Mouse (Mus musculus): ENCODE measurements around the gene Lman1l. TPM values are rescaled to one million over a fixed set of nuclear protein-coding genes. Genes with fewer than 3 reads are reported as not detected.

Gene Lman1l
- polyA plus RNA-seq, 1 experiment from 2014 or later: not detected

GRCm38 (mm10) chr9:57659774-57660173, 39.2 kb upstream of the Lman1l start:
- H3K4me1 ChIP-seq (ENCODE audit: control insufficient read depth, insufficient read depth, low read length): no peaks in the 10 kb centered on the region
- H3K9ac ChIP-seq (replicated peaks; ENCODE audit: low read length): no peak overlapping the region
- DNase-seq: peak; percentile 83
- no peak overlapping the region for H3K27ac ChIP-seq (replicated peaks; ENCODE audit: low read depth, low read length)
- no peak for ATAC-seq (ENCODE audit: low FRiP score, low TSS enrichment)
- no peak overlapping the region for H3K4me3 ChIP-seq (replicated peaks; ENCODE audit: low read depth, low read length)
- no peaks in the 10 kb centered on the region for H3K9me3 ChIP-seq (ENCODE audit: control insufficient read depth, low read length)
- H3K4me2 ChIP-seq (ENCODE audit: low read length): no peak overlapping the region
- H3K27me3 ChIP-seq (ENCODE audit: control insufficient read depth, insufficient read depth, low read length): 0 out of 2 replicates have a peak, but pooled peaks cover 2% of the 10 kb centered on the region
- WGBS: 25% methylated on average over 4 of the region's 4 CpGs
- no peaks in the 10 kb centered on the region for H3K36me3 ChIP-seq (ENCODE audit: control insufficient read depth, insufficient read depth, low read length)

- 87% methylated on average over 4 of the region's 4 CpGs for WGBS
- Histone ChIP-seq H3K36me3 (ENCODE audit: control insufficient read depth, insufficient read depth, low read length) (no peaks in the 10 kb centered on the region), H3K9me3 (ENCODE audit: control insufficient read depth, low read length) (no peaks in the 10 kb centered on the region), H3K4me1 (ENCODE audit: control insufficient read depth, insufficient read depth, low read length) (no peaks in the 10 kb centered on the region), H3K27ac (replicated peaks; ENCODE audit: low read depth, low read length) (no peak overlapping the region), H3K27me3 (ENCODE audit: control insufficient read depth, insufficient read depth, low read length) (0 out of 2 replicates have a peak, but pooled peaks cover 5% of the 10 kb centered on the region), H3K4me2 (ENCODE audit: low read length) (no peak overlapping the region), H3K4me3 (replicated peaks; ENCODE audit: low read depth, low read length) (no peak overlapping the region), H3K9ac (replicated peaks; ENCODE audit: low read length) (no peak overlapping the region)
- ATAC-seq (ENCODE audit: low FRiP score, low TSS enrichment) (no peak), DNase-seq (no peak)
Measured at GRCm38 (mm10) chr9:57658970-57659369, 38.4 kb upstream of the Lman1l start.

- H3K9ac ChIP-seq (replicated peaks; ENCODE audit: low read length): no peak overlapping the region
- no peak for DNase-seq
- H3K27ac ChIP-seq (replicated peaks; ENCODE audit: low read depth, low read length): no peak overlapping the region
- ATAC-seq (ENCODE audit: low FRiP score, low TSS enrichment): no peak
- no peak overlapping the region for H3K4me2 ChIP-seq (ENCODE audit: low read length)
- H3K4me1 ChIP-seq (ENCODE audit: control insufficient read depth, insufficient read depth, low read length): peaks cover 2% of the 10 kb centered on the region; the same call in 1 of the 2 replicates
- no peaks in the 10 kb centered on the region for H3K9me3 ChIP-seq (ENCODE audit: control insufficient read depth, low read length)
- no peaks in the 10 kb centered on the region for H3K36me3 ChIP-seq (ENCODE audit: control insufficient read depth, insufficient read depth, low read length)
- 0 out of 2 replicates have a peak, but pooled peaks cover 5% of the 10 kb centered on the region for H3K27me3 ChIP-seq (ENCODE audit: control insufficient read depth, insufficient read depth, low read length)
- 58% methylated on average over 4 of the region's 4 CpGs for WGBS
- H3K4me3 ChIP-seq (replicated peaks; ENCODE audit: low read depth, low read length): no peak overlapping the region
Measured at GRCm38 (mm10) chr9:57657843-57658242, 37.3 kb upstream of the Lman1l start.

GRCm38 (mm10) chr9:57656631-57657350, 36.2 kb upstream of the Lman1l start:
- Histone ChIP-seq H3K4me3 (replicated peaks; ENCODE audit: low read depth, low read length) (no peak overlapping the region), H3K9ac (replicated peaks; ENCODE audit: low read length) (no peak overlapping the region), H3K27me3 (ENCODE audit: control insufficient read depth, insufficient read depth, low read length) (0 out of 2 replicates have a peak, but pooled peaks cover 5% of the 10 kb centered on the region), H3K4me1 (ENCODE audit: control insufficient read depth, insufficient read depth, low read length) (peaks cover 5% of the 10 kb centered on the region; the same call in 1 of the 2 replicates), H3K27ac (replicated peaks; ENCODE audit: low read depth, low read length) (no peak overlapping the region), H3K9me3 (ENCODE audit: control insufficient read depth, low read length) (no peaks in the 10 kb centered on the region), H3K36me3 (ENCODE audit: control insufficient read depth, insufficient read depth, low read length) (no peaks in the 10 kb centered on the region), H3K4me2 (ENCODE audit: low read length) (no peak overlapping the region)
- no peak for ATAC-seq (ENCODE audit: low FRiP score, low TSS enrichment)
- 88% methylated on average over 19 of the region's 19 CpGs for WGBS
- no peak for DNase-seq

GRCm38 (mm10) chr9:57655749-57656148, 35.2 kb upstream of the Lman1l start:
- 0 out of 2 replicates have a peak, but pooled peaks cover 5% of the 10 kb centered on the region for H3K27me3 ChIP-seq (ENCODE audit: control insufficient read depth, insufficient read depth, low read length)
- WGBS: 1% methylated on average over 11 of the region's 11 CpGs
- H3K36me3 ChIP-seq (ENCODE audit: control insufficient read depth, insufficient read depth, low read length): no peaks in the 10 kb centered on the region
- H3K9me3 ChIP-seq (ENCODE audit: control insufficient read depth, low read length): no peaks in the 10 kb centered on the region
- H3K4me1 ChIP-seq (ENCODE audit: control insufficient read depth, insufficient read depth, low read length): peaks cover 5% of the 10 kb centered on the region; the same call in 1 of the 2 replicates
- H3K4me3 ChIP-seq (replicated peaks; ENCODE audit: low read depth, low read length): no peak overlapping the region
- DNase-seq (peak; percentile 97), ATAC-seq (ENCODE audit: low FRiP score, low TSS enrichment) (peak; percentile 87)
- H3K4me2 ChIP-seq (ENCODE audit: low read length): peak overlapping the region; percentile 39
- no peak overlapping the region for H3K9ac ChIP-seq (replicated peaks; ENCODE audit: low read length)
- no peak overlapping the region for H3K27ac ChIP-seq (replicated peaks; ENCODE audit: low read depth, low read length)

- Histone ChIP-seq H3K27me3 (ENCODE audit: control insufficient read depth, insufficient read depth, low read length) (0 out of 2 replicates have a peak, but pooled peaks cover 5% of the 10 kb centered on the region), H3K9me3 (ENCODE audit: control insufficient read depth, low read length) (no peaks in the 10 kb centered on the region), H3K27ac (replicated peaks; ENCODE audit: low read depth, low read length) (no peak overlapping the region), H3K4me1 (ENCODE audit: control insufficient read depth, insufficient read depth, low read length) (peaks cover 5% of the 10 kb centered on the region; the same call in 1 of the 2 replicates), H3K4me2 (ENCODE audit: low read length) (no peak overlapping the region), H3K36me3 (ENCODE audit: control insufficient read depth, insufficient read depth, low read length) (no peaks in the 10 kb centered on the region), H3K4me3 (replicated peaks; ENCODE audit: low read depth, low read length) (no peak overlapping the region), H3K9ac (replicated peaks; ENCODE audit: low read length) (no peak overlapping the region)
- DNase-seq (no peak), ATAC-seq (ENCODE audit: low FRiP score, low TSS enrichment) (no peak)
- 96% methylated on average over 1 of the region's 1 CpGs for WGBS
Measured at GRCm38 (mm10) chr9:57654966-57655365, 34.4 kb upstream of the Lman1l start.

- DNase-seq: no peak
- H3K9me3 ChIP-seq (ENCODE audit: control insufficient read depth, low read length): no peaks in the 10 kb centered on the region
- 0 out of 2 replicates have a peak, but pooled peaks cover 5% of the 10 kb centered on the region for H3K27me3 ChIP-seq (ENCODE audit: control insufficient read depth, insufficient read depth, low read length)
- no peaks in the 10 kb centered on the region for H3K36me3 ChIP-seq (ENCODE audit: control insufficient read depth, insufficient read depth, low read length)
- no peak within 1 kb of the TSS for H3K9ac ChIP-seq (replicated peaks; ENCODE audit: low read length)
- H3K27ac ChIP-seq (replicated peaks; ENCODE audit: low read depth, low read length): no peak within 1 kb of the TSS
- no peak for ATAC-seq (ENCODE audit: low FRiP score, low TSS enrichment)
- H3K4me3 ChIP-seq (replicated peaks; ENCODE audit: low read depth, low read length): no peak within 1 kb of the TSS
- peaks cover 5% of the 10 kb centered on the region; the same call in 1 of the 2 replicates for H3K4me1 ChIP-seq (ENCODE audit: control insufficient read depth, insufficient read depth, low read length)
- 41% methylated on average over 5 of the region's 5 CpGs for WGBS
- H3K4me2 ChIP-seq (ENCODE audit: low read length): no peak within 1 kb of the TSS
Measured at GRCm38 (mm10) chr9:57653283-57653682, 32.7 kb upstream of the Lman1l start, which contains the start of gene Csk. Csk (minus strand) TSS chr9:57653631.

- Histone ChIP-seq H3K27ac (replicated peaks; ENCODE audit: low read depth, low read length) (no peak overlapping the region), H3K4me2 (ENCODE audit: low read length) (no peak overlapping the region), H3K4me3 (replicated peaks; ENCODE audit: low read depth, low read length) (no peak overlapping the region), H3K9me3 (ENCODE audit: control insufficient read depth, low read length) (no peaks in the 10 kb centered on the region), H3K27me3 (ENCODE audit: control insufficient read depth, insufficient read depth, low read length) (0 out of 2 replicates have a peak, but pooled peaks cover 5% of the 10 kb centered on the region), H3K9ac (replicated peaks; ENCODE audit: low read length) (no peak overlapping the region), H3K4me1 (ENCODE audit: control insufficient read depth, insufficient read depth, low read length) (peaks cover 5% of the 10 kb centered on the region; the same call in 1 of the 2 replicates), H3K36me3 (ENCODE audit: control insufficient read depth, insufficient read depth, low read length) (no peaks in the 10 kb centered on the region)
- no peak for DNase-seq
- ATAC-seq (ENCODE audit: low FRiP score, low TSS enrichment): no peak
- WGBS: 9% methylated on average over 3 of the region's 3 CpGs
Measured at GRCm38 (mm10) chr9:57652855-57653254, 32.3 kb upstream of the Lman1l start.

- WGBS: 59% methylated on average over 9 of the region's 9 CpGs
- Histone ChIP-seq H3K4me3 (replicated peaks; ENCODE audit: low read depth, low read length) (no peak overlapping the region), H3K9me3 (ENCODE audit: control insufficient read depth, low read length) (no peaks in the 10 kb centered on the region), H3K27me3 (ENCODE audit: control insufficient read depth, insufficient read depth, low read length) (0 out of 2 replicates have a peak, but pooled peaks cover 5% of the 10 kb centered on the region), H3K9ac (replicated peaks; ENCODE audit: low read length) (no peak overlapping the region), H3K4me2 (ENCODE audit: low read length) (no peak overlapping the region), H3K27ac (replicated peaks; ENCODE audit: low read depth, low read length) (no peak overlapping the region), H3K36me3 (ENCODE audit: control insufficient read depth, insufficient read depth, low read length) (no peaks in the 10 kb centered on the region), H3K4me1 (ENCODE audit: control insufficient read depth, insufficient read depth, low read length) (peaks cover 5% of the 10 kb centered on the region; the same call in 1 of the 2 replicates)
- DNase-seq (no peak), ATAC-seq (ENCODE audit: low FRiP score, low TSS enrichment) (no peak)
Measured at GRCm38 (mm10) chr9:57652351-57652750, 31.8 kb upstream of the Lman1l start.

All from midbrain, embryonic 14.5 days (tissue).